Mouse (Mus musculus): ENCODE measurements around the gene Lrrc8b. TPM values are rescaled to one million over a fixed set of nuclear protein-coding genes. Genes with fewer than 3 reads are reported as not detected.

Gene Lrrc8b
- polyA plus RNA-seq, 1 experiment from 2014 or later: 5.5 TPM

GRCm38 (mm10) chr5:105417217-105417616, 1.6 kb downstream of the Lrrc8b start:
- no peak overlapping the region for H3K27ac ChIP-seq (ENCODE audit: low read length)
- H3K36me3 ChIP-seq (ENCODE audit: insufficient read depth, low read length): 0 out of 2 replicates have a peak, but pooled peaks cover 3% of the 10 kb centered on the region
- no peak overlapping the region for H3K9ac ChIP-seq (replicated peaks; ENCODE audit: low read length)
- H3K4me2 ChIP-seq (replicated peaks; ENCODE audit: low read depth, low read length): no peak overlapping the region
- H3K4me3 ChIP-seq (ENCODE audit: low read length): no peak overlapping the region
- H3K9me3 ChIP-seq (ENCODE audit: low read length): no peaks in the 10 kb centered on the region
- H3K27me3 ChIP-seq (ENCODE audit: insufficient read depth, low read length): no peaks in the 10 kb centered on the region
- no peak for ATAC-seq (ENCODE audit: low FRiP score, low TSS enrichment)
- peaks cover 13% of the 10 kb centered on the region for H3K4me1 ChIP-seq (ENCODE audit: insufficient read depth, low read length)
- 74% methylated on average over 8 of the region's 8 CpGs for WGBS

DNA sequence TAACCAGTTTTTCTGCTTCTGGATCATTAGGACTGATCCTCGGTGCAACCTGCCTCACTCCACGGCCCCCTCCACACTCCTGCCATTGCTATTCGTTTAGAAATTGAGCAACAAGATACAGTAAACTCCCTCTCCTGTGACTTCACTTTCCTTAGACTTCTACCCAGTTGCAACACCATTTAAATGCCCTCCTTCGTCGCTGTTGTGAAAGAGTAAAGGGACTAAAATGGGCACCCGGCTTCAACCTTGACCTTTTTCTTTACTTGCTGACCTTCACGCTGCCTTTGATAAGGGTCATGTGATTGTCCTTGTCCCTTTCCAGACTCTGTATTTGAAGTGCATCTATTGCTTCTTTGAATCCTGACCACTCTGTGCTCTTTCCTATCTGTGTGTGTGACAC, 2.8 kb downstream of the Lrrc8b start:
- Histone ChIP-seq H3K9ac (replicated peaks; ENCODE audit: low read length) (no peak overlapping the region), H3K36me3 (ENCODE audit: insufficient read depth, low read length) (0 out of 2 replicates have a peak, but pooled peaks cover 3% of the 10 kb centered on the region), H3K27ac (ENCODE audit: low read length) (no peak overlapping the region), H3K4me2 (replicated peaks; ENCODE audit: low read depth, low read length) (no peak overlapping the region), H3K9me3 (ENCODE audit: low read length) (no peaks in the 10 kb centered on the region), H3K27me3 (ENCODE audit: insufficient read depth, low read length) (no peaks in the 10 kb centered on the region), H3K4me3 (ENCODE audit: low read length) (no peak overlapping the region), H3K4me1 (ENCODE audit: insufficient read depth, low read length) (peaks cover 13% of the 10 kb centered on the region)
- WGBS: 80% methylated on average over 7 of the region's 7 CpGs
- no peak for ATAC-seq (ENCODE audit: low FRiP score, low TSS enrichment)

GRCm38 (mm10) chr5:105418851-105419250, 3.3 kb downstream of the Lrrc8b start:
- H3K27me3 ChIP-seq (ENCODE audit: insufficient read depth, low read length): no peaks in the 10 kb centered on the region
- H3K36me3 ChIP-seq (ENCODE audit: insufficient read depth, low read length): 0 out of 2 replicates have a peak, but pooled peaks cover 3% of the 10 kb centered on the region
- H3K9me3 ChIP-seq (ENCODE audit: low read length): no peaks in the 10 kb centered on the region
- no peak overlapping the region for H3K9ac ChIP-seq (replicated peaks; ENCODE audit: low read length)
- WGBS: 88% methylated on average over 5 of the region's 5 CpGs
- no peak for ATAC-seq (ENCODE audit: low FRiP score, low TSS enrichment)
- H3K4me2 ChIP-seq (replicated peaks; ENCODE audit: low read depth, low read length): no peak overlapping the region
- H3K27ac ChIP-seq (ENCODE audit: low read length): no peak overlapping the region
- H3K4me3 ChIP-seq (ENCODE audit: low read length): no peak overlapping the region
- peaks cover 13% of the 10 kb centered on the region for H3K4me1 ChIP-seq (ENCODE audit: insufficient read depth, low read length)

DNA sequence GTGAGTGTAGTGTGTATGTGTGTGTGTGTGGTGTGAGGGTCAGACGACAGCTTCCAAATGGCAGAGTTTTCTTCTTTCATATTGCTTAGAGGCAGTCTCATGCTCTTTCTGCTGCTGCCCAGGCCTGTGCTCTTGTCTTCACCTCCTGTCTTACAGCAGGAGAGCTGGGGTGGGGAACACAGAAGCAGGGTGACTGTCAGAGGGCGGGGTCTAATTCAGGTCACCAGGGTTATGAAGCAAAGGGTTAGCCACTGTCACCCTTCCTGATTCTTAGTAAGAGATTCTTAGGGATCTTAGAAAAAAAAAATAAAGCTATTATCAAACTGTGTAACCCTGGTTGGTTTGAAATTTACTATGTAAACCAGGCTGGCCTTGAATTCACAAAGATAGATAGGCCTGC, 10.0 kb downstream of the Lrrc8b start:
- Histone ChIP-seq H3K27ac (ENCODE audit: low read length) (no peak overlapping the region), H3K4me1 (ENCODE audit: insufficient read depth, low read length) (no peaks in the 10 kb centered on the region), H3K4me2 (replicated peaks; ENCODE audit: low read depth, low read length) (no peak overlapping the region), H3K9ac (replicated peaks; ENCODE audit: low read length) (no peak overlapping the region), H3K9me3 (ENCODE audit: low read length) (no peaks in the 10 kb centered on the region; the same call in 1 of the 2 replicates), H3K4me3 (ENCODE audit: low read length) (no peak overlapping the region), H3K27me3 (ENCODE audit: insufficient read depth, low read length) (no peaks in the 10 kb centered on the region), H3K36me3 (ENCODE audit: insufficient read depth, low read length) (peaks cover 5% of the 10 kb centered on the region)
- no peak for ATAC-seq (ENCODE audit: low FRiP score, low TSS enrichment)
- 93% methylated on average over 2 of the region's 2 CpGs for WGBS

GRCm38 (mm10) chr5:105427326-105427725, 11.8 kb downstream of the Lrrc8b start:
- H3K9me3 ChIP-seq (ENCODE audit: low read length): no peaks in the 10 kb centered on the region; the same call in 1 of the 2 replicates
- 69% methylated on average over 7 of the region's 7 CpGs for whole genome bisulfite sequencing
- no peaks in the 10 kb centered on the region for H3K27me3 ChIP-seq (ENCODE audit: insufficient read depth, low read length)
- no peak overlapping the region for H3K4me2 ChIP-seq (replicated peaks; ENCODE audit: low read depth, low read length)
- no peak overlapping the region for H3K4me3 ChIP-seq (ENCODE audit: low read length)
- H3K36me3 ChIP-seq (ENCODE audit: insufficient read depth, low read length): peaks cover 5% of the 10 kb centered on the region
- ATAC-seq (ENCODE audit: low FRiP score, low TSS enrichment): no peak
- no peak overlapping the region for H3K27ac ChIP-seq (ENCODE audit: low read length)
- no peak overlapping the region for H3K9ac ChIP-seq (replicated peaks; ENCODE audit: low read length)
- H3K4me1 ChIP-seq (ENCODE audit: insufficient read depth, low read length): no peaks in the 10 kb centered on the region

DNA sequence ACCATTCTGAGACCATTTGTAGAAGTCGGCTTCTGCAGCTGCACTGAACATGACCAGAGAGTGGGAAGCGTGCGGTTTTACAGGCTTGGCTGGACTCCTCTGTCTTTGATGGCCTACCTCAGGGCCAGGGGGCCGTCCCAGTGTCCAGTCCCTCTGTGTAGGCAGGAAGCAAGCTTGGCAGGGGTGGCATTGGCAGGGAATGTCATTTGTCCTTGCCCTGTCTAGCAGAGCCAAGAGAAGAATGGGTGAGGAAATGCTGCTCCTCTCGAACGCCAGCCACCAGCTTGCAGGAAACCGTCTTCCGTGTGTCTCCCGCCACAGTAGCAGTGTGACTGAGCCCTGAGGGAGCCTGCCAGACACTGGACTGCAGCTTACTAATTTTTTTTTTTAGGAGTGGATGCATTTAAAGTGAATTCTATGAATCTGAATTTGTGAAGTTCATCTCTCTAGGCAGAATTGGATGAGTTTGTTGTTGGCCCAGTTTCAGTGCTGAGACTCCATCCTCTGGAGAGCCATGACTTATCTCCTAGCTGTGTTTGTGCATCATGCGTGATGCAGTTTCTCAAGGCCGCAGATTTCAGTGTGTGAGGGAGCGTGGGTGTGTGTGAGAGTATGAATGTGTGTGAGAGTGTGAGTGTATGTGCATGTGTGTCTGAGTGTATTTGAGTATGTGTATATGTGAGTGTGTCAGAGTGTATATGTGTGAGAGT, 12.8 kb downstream of the Lrrc8b start:
- peaks cover 5% of the 10 kb centered on the region for H3K36me3 ChIP-seq (ENCODE audit: insufficient read depth, low read length)
- no peak for ATAC-seq (ENCODE audit: low FRiP score, low TSS enrichment)
- WGBS: 72% methylated on average over 12 of the region's 12 CpGs
- H3K4me3 ChIP-seq (ENCODE audit: low read length): no peak overlapping the region
- H3K27ac ChIP-seq (ENCODE audit: low read length): 0 out of 2 replicates have a peak overlapping the region, but pooled peaks have one; percentile 16
- no peaks in the 10 kb centered on the region for H3K4me1 ChIP-seq (ENCODE audit: insufficient read depth, low read length)
- no peaks in the 10 kb centered on the region; the same call in 1 of the 2 replicates for H3K9me3 ChIP-seq (ENCODE audit: low read length)
- no peak overlapping the region for H3K9ac ChIP-seq (replicated peaks; ENCODE audit: low read length)
- no peak overlapping the region for H3K4me2 ChIP-seq (replicated peaks; ENCODE audit: low read depth, low read length)
- no peaks in the 10 kb centered on the region for H3K27me3 ChIP-seq (ENCODE audit: insufficient read depth, low read length)

GRCm38 (mm10) chr5:105430148-105430547, 14.6 kb downstream of the Lrrc8b start:
- no peak for ATAC-seq (ENCODE audit: low FRiP score, low TSS enrichment)
- 85% methylated on average over 8 of the region's 8 CpGs for WGBS

GRCm38 (mm10) chr5:105439608-105440007, 24.0 kb downstream of the Lrrc8b start:
- Histone ChIP-seq H3K9ac (replicated peaks; ENCODE audit: low read length) (no peak overlapping the region), H3K27me3 (ENCODE audit: insufficient read depth, low read length) (no peaks in the 10 kb centered on the region), H3K36me3 (ENCODE audit: insufficient read depth, low read length) (no peaks in the 10 kb centered on the region), H3K4me1 (ENCODE audit: insufficient read depth, low read length) (peaks cover 7% of the 10 kb centered on the region; the same call in 1 of the 2 replicates), H3K4me3 (ENCODE audit: low read length) (no peak overlapping the region), H3K9me3 (ENCODE audit: low read length) (no peaks in the 10 kb centered on the region), H3K4me2 (replicated peaks; ENCODE audit: low read depth, low read length) (no peak overlapping the region), H3K27ac (ENCODE audit: low read length) (no peak overlapping the region)
- ATAC-seq (ENCODE audit: low FRiP score, low TSS enrichment): no peak
- WGBS: 78% methylated on average over 5 of the region's 5 CpGs

More at GRCm38 (mm10) chr5:105430148-105430547, 14.6 kb downstream of the Lrrc8b start:
- Histone ChIP-seq H3K9me3 (ENCODE audit: low read length) (no peaks in the 10 kb centered on the region), H3K36me3 (ENCODE audit: insufficient read depth, low read length) (no peaks in the 10 kb centered on the region), H3K27ac (ENCODE audit: low read length) (no peak overlapping the region), H3K4me3 (ENCODE audit: low read length) (no peak overlapping the region), H3K9ac (replicated peaks; ENCODE audit: low read length) (no peak overlapping the region), H3K27me3 (ENCODE audit: insufficient read depth, low read length) (no peaks in the 10 kb centered on the region), H3K4me2 (replicated peaks; ENCODE audit: low read depth, low read length) (no peak overlapping the region), H3K4me1 (ENCODE audit: insufficient read depth, low read length) (no peaks in the 10 kb centered on the region)

DNA sequence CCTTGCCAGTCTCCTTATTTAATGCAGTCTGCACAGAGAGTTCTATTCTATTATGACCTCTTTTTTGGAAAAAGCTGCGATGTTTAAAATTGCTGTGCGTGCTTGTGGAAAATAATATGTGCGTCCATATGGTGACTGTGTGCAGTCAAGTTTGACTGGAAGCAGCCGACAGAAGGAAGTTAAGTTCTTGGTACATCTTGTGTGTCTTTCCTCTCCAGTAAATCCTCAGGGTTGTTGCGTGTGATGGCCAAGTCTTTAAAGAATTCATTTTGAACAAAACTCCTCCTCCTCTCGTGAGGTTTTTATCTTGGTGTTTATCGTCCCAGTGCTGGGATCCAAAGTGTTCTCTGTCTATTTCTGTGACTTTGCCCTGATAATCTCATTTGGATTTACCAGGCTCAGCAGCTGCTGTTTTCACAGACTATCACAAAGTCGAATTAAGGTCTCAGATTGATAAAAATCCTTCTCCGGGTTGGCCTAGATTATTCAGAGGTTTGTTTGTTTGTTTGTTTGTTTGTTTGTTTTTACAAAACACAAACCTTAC, 25.5 kb downstream of the Lrrc8b start:
- no peak overlapping the region for H3K9ac ChIP-seq (replicated peaks; ENCODE audit: low read length)
- no peak overlapping the region for H3K27ac ChIP-seq (ENCODE audit: low read length)
- ATAC-seq (ENCODE audit: low FRiP score, low TSS enrichment): no peak
- H3K4me1 ChIP-seq (ENCODE audit: insufficient read depth, low read length): peaks cover 7% of the 10 kb centered on the region; the same call in 1 of the 2 replicates
- no peaks in the 10 kb centered on the region for H3K36me3 ChIP-seq (ENCODE audit: insufficient read depth, low read length)
- no peak overlapping the region for H3K4me3 ChIP-seq (ENCODE audit: low read length)
- WGBS: 67% methylated on average over 9 of the region's 9 CpGs
- no peaks in the 10 kb centered on the region for H3K27me3 ChIP-seq (ENCODE audit: insufficient read depth, low read length)
- H3K4me2 ChIP-seq (replicated peaks; ENCODE audit: low read depth, low read length): no peak overlapping the region
- no peaks in the 10 kb centered on the region for H3K9me3 ChIP-seq (ENCODE audit: low read length)
